Mouse (Mus musculus): ENCODE measurements around the gene Plcl1. TPM values are rescaled to one million over a fixed set of nuclear protein-coding genes. Genes with fewer than 3 reads are reported as not detected.

The Plcl1 gene
- total RNA-seq, 2 experiments from 2014 or later = not detected

DNA sequence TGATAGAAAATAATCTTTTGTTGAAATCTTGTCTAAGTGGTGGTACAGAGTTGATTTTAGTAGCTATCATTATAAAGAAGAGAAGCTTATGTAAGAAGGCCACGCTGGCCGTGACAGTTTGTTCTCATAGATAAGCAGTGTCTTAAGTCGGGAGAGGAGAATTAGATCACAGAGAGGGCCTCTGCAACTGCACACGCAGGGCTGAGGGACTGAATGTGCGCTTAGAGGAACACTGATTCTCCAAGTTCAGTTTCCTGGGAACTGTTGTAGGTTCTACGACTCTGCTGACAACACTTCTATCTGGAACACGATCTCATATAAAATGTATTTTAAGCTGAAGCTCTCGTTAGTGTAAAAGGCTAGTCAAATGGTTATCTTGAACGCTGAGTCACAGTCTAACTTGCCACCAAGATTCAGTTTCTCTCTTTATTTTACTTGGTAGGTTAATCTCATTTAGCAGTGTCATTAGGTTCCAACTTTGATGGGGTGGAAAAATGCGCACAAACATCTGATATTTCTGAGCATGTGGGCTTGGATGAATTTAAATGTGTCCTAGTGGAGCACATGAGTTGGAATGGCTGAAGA, 288.0 kb downstream of the Plcl1 start:
- ATAC-seq (replicated peaks; ENCODE audit: poor library complexity, severe bottlenecking) = no peak

DNA sequence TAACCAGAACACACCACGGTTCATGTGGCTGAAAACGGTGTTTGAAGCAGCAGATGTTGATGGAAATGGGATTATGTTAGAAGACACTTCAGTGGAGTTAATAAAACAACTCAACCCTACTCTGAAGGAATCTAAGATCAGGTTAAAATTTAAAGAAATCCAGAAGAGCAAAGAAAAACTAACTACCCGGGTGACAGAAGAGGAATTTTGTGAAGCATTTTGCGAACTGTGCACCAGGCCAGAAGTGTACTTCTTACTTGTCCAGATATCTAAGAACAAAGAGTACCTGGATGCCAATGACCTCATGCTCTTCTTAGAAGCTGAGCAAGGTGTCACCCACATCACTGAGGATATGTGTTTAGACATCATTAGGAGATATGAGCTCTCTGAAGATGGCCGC, 290.5 kb downstream of the Plcl1 start:
- no peak for ATAC-seq (replicated peaks; ENCODE audit: poor library complexity, severe bottlenecking)

DNA sequence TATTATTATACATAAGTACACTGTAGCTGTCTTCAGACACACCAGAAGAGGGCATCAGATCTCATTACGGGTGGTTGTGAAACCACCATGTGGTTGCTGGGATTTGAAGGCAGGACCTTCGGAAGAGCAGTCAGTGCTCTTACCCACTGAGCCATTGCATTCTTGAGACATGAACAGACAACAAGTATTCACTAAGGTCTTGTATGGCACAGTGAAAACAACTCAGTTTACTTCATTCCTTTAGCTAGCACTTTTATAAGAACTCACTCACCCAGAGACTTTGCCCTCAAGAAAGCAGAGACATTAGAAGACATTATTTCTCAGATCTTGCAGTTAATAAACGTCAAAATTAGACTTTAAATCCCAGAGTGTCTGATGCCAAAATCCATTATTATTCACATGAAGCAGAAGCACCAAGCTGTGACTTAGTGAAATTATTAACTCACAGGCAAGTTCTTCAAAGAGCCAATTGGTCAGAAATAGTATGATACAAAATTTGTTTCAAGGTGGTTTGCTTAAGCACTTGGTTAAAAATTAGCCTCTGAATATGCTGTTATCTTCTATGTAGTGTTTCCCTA, 293.8 kb downstream of the Plcl1 start:
- ATAC-seq (replicated peaks; ENCODE audit: poor library complexity, severe bottlenecking) = no peak

DNA sequence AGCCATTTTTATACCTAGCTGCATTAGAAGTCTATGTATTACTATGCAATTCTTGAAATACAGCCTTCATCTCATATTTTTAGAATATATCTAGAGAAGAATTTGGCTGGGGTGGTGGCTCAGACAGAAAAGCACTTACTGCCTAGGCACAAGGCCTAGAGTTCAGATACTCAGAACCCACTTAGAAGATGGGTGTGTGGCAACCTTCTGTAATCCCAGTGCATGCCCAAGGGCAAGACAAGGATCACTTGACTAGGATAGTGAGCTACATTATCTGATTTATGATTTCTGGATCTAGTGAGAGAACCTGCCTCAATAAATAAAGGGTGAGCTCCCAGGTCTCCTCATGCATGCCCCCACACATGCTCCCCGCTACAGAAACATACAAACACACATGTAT, 294.3 kb downstream of the Plcl1 start:
- ATAC-seq (replicated peaks; ENCODE audit: poor library complexity, severe bottlenecking) = no peak

DNA sequence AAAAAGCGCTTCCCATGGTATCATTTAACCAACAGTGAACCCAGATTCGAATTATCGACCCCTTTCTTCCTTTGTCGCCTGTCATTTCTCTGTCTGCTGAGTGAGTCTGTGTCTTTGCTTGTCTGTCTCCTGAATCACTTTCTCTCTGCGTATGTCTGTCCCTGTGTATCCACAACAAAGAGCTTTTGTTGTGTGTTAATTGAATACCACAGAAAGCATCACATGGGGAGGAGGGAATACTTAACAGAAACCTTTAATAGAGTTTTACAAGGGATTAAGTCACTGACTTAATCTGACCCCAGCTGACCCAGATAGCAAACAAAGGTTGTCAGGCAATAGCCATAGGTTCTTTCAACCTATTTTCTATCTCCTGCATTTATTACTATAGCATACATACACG, 295.0 kb downstream of the Plcl1 start:
- ATAC-seq (replicated peaks; ENCODE audit: poor library complexity, severe bottlenecking) = no peak

DNA sequence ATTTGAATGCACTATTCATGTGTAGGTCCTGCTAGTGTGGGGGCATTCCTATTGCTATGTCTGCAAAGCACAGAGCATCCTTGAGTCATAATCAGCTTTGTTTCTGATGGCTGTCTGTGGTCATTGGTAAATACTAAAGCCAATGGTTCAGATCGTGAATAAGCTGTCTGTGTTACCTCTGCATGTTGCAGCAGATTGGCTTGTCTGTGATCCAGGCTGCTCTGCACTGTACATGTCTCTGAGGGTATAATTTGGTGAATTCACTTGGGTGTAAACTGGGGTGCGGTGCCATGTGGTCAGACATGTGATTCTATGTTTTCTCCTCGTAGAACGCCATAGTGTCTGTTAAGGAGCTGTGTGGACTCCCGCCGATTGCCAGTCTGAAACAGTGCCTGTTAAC, 295.9 kb downstream of the Plcl1 start:
- ATAC-seq (replicated peaks; ENCODE audit: poor library complexity, severe bottlenecking) = no peak

DNA sequence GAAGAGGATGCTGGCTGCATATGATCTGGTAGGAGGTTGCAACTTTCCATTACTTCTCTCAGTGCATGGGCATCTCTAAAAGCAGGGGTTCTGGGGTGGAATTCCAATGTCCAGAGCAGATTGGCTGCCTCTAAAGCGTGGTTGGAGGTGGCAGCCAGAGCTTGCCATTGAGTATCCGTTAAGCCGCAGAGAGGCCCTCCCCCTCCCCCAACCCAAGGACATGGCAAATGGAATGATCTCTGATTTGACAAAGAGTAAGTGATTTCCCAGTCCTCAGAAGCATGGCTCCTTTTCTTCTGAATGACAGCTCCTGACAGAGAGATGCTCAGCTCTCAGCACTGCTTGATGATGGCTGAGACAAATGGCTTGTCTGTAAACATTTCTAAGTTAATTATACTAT, 296.4 kb downstream of the Plcl1 start:
- no peak for ATAC-seq (replicated peaks; ENCODE audit: poor library complexity, severe bottlenecking)

DNA sequence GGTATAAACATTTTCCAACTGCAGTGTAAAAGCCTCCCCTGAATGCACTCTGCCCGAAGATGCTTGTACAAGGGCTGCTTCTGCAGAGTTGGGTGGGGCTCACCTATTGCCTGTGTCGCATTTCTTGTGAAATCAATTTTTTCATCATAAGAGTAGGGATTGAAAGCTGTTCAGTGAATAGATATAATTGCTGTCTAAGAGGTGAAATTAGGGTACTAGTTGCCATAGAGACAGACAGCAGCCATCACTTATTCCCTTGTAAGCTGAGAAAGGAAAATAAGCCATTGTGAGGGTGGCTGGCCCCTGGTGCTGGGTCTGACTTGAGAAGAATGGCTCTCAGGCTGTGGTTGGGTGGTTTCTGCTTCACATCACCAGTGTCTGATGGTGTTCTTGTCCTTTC, 299.0 kb downstream of the Plcl1 start:
- ATAC-seq (replicated peaks; ENCODE audit: poor library complexity, severe bottlenecking) = no peak

DNA sequence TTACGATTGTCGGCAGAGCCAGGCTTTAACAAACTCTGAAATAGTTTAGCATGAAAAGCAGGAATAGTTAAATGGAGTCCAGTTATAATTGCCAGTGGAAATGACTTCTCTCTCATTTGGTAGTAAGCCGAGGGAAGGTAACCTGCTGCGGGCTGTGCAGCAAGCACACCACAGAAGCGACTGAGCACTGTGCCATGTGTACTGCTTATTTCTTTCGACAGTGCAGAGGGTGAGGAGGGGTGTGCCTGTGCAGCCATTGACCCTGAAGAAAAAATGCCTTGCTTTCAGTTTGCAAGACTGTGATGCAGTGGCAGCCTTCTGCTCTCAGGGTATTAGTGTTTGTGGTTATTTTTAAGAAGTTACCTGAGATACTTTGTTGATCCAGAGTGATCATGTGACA, 299.5 kb downstream of the Plcl1 start:
- no peak for ATAC-seq (replicated peaks; ENCODE audit: poor library complexity, severe bottlenecking)

DNA sequence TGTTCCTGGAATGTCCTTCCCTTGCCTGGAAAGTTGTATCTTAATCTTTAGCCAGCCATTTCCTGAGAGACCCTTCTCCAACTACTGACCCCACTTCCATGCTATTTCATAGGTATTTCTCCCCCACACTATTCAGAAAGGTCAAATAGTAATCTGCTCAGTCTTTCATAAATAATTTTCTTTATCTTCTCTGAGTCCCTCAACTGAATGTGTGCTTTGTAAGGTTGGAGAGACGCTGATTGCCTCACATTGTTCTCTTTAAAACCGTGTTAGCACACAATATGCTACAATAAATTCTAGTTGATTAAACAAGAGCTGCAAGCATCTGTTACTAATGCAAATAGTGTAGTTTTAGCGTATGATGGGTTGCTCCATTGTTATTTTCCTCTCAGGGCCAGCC, 300.0 kb downstream of the Plcl1 start:
- no peak for ATAC-seq (replicated peaks; ENCODE audit: poor library complexity, severe bottlenecking)

DNA sequence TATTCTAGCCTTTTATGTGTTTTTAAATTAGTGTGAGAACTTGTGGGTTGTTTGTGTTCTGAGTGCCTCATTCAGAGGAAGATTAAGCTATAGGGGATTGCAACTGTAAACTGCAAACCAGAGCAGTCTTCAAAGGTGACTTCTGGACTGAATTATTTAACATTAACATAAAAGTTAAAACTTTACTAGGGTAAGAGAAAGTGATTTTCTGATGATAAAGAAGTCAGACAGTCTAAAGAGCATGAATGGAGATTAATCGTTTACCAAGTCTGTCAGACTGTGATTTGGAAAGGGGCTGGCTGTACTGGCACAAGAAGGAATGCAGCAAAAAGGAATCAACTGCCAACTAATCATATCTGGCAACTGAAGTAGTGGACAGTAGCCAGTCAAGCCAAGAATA, 301.2 kb downstream of the Plcl1 start:
- ATAC-seq (replicated peaks; ENCODE audit: poor library complexity, severe bottlenecking) = no peak

DNA sequence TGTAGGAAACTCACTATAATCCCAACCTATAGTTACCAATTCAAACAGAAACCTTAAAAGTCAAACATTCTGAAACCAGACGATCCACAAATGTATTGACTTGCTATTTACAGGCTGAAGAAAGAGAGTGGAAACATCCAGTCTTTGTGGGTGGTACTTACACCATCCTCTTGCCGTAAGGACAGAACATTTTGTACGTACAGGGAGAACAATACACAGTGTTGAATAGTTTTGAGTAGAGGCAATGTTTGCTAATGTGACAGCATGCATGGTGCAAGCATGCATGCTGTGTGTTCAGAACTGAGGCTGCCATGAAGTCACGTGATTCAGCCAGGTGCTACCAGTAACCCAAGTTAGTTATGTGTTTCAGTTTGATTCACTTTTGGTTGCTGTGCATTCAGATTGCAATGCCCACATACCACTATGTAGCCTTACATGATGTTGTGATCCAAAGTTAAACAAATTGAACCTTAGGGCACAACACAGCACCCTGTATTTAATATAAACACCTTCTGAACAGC, 311.6 kb downstream of the Plcl1 start:
- no peak for ATAC-seq (replicated peaks; ENCODE audit: poor library complexity, severe bottlenecking)

DNA sequence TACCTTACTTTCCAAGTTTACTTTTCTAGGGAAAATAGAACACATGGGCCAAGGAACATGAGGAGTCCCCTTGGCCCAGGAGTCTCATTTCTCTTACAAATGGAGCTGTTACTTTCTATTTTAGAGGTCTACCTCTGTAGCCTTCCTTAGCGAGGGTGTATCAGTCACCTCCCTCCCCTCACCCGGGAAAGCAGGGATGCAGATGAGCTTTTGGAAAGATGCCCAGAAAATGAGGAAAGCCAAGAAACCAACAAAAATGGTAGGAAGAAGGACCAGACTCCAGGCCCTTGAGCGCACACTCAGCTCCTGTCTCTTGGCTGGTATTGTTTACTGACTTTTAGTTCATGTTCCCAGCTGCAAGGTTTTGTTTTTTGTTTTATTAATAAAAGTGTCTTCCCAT, 319.7 kb downstream of the Plcl1 start:
- no peak for ATAC-seq (replicated peaks; ENCODE audit: poor library complexity, severe bottlenecking)

DNA sequence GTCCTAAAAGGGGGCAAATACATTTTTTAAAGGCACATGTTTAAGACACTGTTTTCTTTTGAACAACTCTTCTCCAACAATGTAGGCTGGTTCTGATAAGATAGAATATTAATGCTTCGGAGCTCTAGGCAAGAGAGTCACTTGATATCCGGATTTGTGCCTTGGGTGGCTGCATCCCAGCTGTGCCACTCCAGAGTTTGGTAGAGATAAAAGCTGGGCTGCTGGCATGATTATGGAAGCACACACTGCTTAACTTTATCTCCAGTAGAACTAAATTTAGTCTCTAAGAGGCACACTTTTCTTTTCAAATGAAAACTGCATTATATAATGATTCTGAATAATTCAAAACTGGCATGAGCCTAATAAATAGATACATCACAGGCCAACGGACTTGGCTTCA, 323.6 kb downstream of the Plcl1 start:
- no peak for ATAC-seq (replicated peaks; ENCODE audit: poor library complexity, severe bottlenecking)

DNA sequence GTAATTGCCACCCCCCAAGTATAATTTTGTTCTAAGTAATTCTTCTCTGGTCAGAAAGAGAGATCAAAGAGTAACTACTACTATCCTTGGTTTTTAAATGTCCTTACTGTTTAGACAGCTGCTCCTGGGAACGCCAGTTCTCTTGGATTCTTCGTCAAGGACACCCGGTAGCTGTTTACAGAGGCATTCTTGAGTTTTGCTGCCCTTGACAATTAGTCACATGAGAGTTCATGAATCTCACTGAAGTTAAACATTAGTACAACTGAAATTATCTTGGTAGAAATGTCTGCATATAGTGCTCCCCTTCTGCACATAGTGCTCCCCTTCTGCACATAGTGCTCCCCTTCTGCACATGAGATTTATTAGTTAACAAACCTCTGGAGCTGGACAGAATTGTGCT, 327.2 kb downstream of the Plcl1 start:
- no peak for ATAC-seq (replicated peaks; ENCODE audit: poor library complexity, severe bottlenecking)

DNA sequence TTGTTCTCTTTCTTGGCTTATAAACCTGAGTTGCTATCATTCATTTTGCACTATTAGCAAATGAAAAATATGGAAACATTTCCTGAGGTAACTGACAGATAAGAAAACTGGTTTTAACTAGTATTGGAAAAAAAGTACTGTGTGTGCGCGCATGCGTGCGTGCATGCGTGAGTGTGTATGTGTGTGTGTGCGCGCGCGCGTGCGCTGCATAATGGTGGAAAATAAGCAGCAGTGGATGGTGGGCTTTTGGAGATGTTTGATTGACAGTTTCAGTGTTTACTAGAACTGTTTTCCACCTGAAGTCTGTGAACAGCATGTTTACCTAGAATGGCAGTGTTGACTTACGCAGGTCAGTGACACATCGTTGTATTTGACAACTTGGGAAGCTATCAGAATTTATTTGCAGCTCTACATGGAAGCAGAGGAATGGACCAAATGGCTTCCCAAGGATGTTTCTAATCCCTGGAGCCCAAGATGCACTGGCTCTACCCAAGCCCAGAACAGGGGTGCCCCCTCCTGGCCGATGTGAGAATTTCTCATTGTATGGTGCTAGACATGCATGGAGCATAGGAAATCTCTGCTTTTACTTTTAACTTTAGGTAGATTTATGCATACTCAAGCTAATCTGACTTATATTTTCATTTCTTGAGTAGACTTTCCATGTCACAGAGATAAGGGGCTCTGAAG, 330.5 kb downstream of the Plcl1 start:
- ATAC-seq (replicated peaks; ENCODE audit: poor library complexity, severe bottlenecking) = peak; percentile 87

DNA sequence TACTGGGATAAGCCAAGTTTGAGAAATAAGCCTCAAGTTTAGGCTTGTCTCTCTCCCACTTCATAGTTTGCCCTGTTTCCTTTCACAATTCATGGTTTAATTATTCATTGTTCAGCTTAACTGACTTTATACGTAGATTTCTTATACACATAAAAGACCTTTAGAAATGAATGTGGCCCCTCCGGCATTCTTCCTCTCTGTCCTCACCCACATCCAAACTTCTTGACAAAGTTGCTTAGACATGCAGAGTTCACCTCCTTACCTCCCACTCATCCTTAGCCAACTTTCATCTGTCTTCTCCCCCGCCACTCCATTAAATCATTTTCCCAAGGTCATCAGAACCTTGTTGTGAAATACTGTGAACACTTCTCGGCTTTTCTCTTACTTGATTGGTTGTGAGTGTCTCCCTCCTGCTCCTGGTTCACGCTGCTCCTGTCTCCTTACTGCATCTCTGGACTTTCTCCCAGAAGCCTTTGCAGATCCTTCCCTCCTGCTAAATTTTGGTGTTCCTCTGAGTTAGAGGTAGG, 331.1 kb downstream of the Plcl1 start:
- no peak for ATAC-seq (replicated peaks; ENCODE audit: poor library complexity, severe bottlenecking)

DNA sequence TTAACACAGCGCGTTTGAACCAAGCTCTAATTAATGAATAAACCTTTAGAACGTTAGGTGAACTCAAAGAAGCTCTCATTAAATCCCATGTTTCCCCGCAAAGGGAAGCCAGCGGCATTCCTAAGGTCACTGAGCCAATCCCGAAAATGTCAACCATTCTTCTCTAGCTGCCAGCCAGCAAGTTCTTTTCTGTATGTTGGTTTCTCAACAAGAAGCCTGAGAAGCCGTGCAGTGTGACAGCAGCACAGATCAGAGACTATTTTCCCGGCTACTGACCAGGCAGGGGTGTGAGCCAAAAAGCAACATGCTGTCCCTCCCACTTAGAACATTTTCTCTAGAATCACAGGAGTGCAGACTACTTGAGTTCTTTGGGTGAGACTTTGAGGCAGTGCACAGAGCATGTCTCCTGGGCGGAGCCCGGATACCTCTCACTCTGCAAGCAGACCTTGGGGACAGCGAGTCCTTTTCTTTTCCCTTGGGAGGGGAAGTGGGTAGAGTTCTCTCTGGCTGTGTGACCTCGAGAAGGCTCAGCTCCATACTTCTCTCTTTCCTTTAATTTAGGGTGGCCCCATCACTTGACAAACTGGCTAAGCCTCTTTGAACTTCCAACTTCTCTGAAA, 333.1 kb downstream of the Plcl1 start:
- no peak for ATAC-seq (replicated peaks; ENCODE audit: poor library complexity, severe bottlenecking)

DNA sequence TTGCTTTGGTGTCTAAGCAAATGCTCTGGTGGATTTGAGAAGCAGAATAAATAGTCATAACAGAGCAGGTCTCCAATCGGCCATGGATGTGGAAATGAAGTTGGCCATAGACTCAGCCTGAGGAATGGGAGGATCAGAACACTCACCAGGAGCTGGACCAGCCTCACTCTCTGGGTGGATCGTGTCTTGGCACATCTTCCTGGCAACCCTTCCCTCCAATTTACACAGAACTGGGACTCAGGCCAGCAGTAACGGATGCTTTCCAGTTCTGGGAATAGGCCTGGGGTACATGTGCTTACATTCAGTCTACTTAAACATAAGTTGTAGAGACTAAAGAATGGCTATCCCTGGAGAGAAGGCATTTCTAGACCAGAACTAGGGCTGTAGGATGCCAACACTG, 336.2 kb downstream of the Plcl1 start:
- no peak for ATAC-seq (replicated peaks; ENCODE audit: poor library complexity, severe bottlenecking)

DNA sequence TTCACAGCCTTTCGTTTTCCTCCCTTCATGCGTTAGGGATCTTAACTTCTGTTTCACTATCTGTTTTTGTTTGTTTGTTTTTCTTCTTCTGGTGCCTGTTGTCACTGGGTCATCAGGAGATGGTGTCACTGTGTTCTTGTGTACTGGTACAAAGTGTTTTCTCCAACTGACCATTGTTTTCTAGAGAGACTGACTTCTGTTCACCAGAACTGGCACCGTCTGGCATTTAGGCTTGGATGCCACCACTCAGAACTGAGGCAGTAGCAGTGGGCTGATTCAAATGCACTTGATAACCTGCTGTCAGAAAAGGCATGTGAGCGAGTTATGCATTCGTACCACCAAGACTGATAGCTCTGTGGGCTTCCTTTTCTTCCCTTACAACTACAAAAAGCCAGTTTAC, 342.8 kb downstream of the Plcl1 start:
- no peak for ATAC-seq (replicated peaks; ENCODE audit: poor library complexity, severe bottlenecking)

DNA sequence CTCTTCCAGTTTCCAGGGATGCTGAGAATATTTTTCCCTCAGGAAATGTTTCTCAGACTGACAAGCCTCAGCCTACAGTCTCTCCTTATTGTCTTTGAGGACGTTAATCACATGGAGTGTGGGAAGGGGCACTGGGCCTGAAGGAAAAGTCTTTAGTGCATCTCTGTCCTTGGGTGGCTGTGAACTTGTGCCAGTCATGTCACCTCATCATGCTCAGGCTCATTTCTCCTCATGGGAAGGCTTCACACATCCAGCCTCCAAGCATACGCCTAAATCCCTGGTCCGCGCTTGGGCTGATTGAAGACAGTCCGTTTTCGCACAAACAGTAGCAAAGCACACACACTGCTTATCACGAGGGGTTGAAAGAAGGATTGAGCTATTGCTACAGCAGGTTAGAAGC, 344.0 kb downstream of the Plcl1 start:
- no peak for ATAC-seq (replicated peaks; ENCODE audit: poor library complexity, severe bottlenecking)
